Mouse (Mus musculus) heart, adult 11 months (tissue): ENCODE data around the gene Tagln.
A peak's percentile ranks its signal among the peaks of the same experiment; 100 is the strongest.

ENCODE experiments used
- DNase-seq: peaks from one replicate; pipeline ENCODE4 v3.0.0; 2022

Tagln gene

DNA sequence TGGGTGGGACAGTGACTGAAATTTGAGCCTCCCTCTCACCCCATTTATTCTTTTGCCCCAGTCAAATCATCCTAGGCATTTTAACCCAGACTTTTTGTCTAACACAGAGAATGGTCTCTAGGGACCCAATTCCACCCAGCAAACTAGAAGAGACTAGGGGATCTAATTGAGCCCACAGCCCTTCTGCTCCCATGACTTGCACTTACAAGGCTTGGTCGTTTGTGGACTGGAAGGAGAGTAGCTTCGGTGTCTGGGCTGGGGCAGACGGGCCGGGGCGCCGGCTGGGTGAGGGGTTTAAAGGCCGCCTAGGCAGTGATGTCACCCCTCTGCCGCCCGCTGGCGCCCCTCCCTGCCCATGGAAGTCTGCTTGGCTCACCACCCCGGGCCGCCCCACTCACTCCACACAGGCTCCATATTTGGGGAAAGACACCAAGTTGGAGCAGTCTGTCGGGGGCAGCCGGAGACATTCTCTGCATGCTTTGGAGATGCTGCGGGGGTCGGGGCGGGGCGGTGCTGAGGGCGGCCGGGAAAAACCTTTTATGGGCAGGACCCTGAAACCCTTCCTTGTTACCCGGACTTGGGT is at the start of gene Tagln:
Tagln (minus strand) TSS at position 431 of the 583 bp plus-strand sequence.
- DNase-seq: peak; percentile 93

GRCm38 (mm10) chr9:45985229-45985567 is 49.3 kb upstream of the Tagln start:
- peak; percentile 97 for DNase-seq

DNA sequence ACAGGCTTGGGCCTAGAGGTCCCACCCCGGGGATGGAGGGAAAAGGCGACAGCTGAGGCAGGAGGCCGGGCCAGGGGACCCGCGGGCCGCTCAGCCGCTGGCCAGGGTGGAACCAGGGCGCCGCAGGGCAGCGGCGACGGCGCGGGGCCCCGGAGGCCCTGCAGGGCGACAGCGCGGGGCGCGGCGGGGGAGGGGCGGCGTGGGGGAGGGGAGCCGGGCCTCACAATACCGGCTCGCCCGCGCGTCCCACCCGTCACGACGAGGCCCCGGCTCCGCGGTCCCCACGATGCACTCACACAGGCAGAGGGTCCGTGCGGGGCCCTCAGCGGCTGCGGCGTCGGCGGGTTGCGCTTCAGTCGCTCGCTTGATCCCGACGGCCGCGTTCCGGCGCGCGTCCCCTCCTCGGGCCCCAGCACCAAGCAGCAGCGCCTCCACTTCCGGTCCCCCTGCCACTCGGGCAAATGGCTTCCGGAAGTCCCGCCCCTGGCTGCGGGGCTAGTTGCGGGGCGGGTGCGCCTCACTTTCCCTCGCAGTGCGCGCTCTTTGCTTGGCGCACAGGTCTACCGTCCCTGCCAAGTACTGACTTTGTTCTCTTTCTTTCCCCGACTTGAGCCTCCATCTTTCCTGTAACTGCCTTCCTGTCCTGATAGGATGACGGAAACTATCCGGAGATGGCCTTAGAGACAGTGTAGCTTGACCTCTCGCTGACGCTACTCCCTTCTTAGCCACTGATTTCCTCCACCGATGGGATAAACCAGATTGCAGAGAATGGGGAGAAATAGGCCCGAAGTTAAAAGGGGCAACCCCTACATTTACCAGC is 48.8 kb upstream of the Tagln start:
- DNase-seq: peak; percentile 99

GRCm38 (mm10) chr9:45983676-45984408 is 48.0 kb upstream of the Tagln start:
- peak; percentile 93 for DNase-seq

GRCm38 (mm10) chr9:45981331-45981730 is 45.5 kb upstream of the Tagln start:
- no peak for DNase-seq

- no peak for DNase-seq
Measured at GRCm38 (mm10) chr9:45980611-45981010, 44.8 kb upstream of the Tagln start.

- no peak for DNase-seq
Measured at GRCm38 (mm10) chr9:45979778-45980177, 43.9 kb upstream of the Tagln start.

- no peak for DNase-seq
Measured at GRCm38 (mm10) chr9:45976884-45977283, 41.0 kb upstream of the Tagln start.

- no peak for DNase-seq
Measured at GRCm38 (mm10) chr9:45963577-45963976, 27.7 kb upstream of the Tagln start.

- DNase-seq: peak; percentile 95
Measured at GRCm38 (mm10) chr9:45961855-45962254, 26.0 kb upstream of the Tagln start.

DNA sequence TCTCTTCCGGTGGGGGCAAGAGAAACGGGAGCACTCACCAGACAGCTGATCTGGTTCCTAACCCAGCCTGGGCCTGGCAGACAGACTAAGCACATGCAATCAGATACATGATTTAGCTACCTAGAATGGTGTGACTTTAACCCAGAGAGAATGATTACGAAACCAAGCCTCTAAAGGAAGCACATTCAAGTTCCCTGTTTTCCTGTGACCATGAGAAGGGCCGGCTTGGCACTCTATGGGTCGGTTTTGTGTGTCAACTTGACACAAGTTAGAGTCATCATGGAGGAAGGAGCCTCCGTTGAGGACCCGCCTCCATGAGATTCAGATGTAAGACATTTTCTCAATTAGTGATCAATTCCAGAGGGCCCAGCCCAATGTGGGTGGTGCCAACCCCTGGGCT is 23.8 kb upstream of the Tagln start:
- peak; percentile 94 for DNase-seq

- peak; percentile 93 for DNase-seq
Measured at GRCm38 (mm10) chr9:45958851-45959250, 23.0 kb upstream of the Tagln start.

GRCm38 (mm10) chr9:45958023-45958670 is 22.3 kb upstream of the Tagln start:
- DNase-seq: peak; percentile 91

DNA sequence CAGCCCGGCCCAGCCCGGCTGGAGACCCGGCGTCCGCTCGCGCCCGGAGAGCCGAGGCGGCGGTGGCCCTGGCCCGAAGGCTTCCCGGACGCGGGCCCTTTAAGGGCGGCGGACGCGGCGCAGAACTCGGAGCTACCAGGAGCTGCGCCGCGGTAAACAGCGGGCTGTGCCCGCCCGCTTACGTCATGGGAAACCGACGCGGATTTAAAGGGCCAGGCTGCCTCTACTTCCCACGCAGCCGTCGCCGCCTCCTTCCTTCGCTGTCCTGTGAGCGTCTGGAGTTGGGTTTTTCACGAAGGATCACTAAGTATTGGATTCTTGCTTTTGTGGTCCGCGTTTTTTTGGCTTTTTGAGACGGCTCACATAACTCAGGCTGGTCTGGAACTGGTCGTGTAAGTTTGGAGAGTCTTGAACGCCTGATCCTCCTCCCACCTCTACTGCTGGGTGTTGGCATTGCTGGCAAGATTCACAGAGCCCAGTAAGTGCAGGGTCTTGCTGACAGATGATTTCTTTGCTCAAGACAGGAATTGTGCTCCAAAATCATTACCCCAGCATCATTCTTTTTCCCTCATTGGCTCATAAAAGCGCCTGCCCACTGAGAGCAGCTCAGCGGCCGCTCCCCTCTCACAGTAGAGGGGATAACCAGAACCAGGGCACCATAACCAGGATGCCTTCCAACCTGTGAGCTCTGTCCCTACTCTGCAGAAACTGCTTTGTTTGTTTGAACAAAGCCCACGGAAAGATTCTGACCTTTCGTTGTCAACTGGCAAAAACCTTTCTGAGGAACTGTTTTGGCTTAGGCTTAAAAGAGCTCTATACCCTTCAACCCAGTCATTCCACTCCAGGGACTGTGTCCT is 19.5 kb upstream of the Tagln start, which contains the start of gene Sidt2:
Sidt2 (minus strand) TSS at position 152 of the 857 bp plus-strand sequence.
- DNase-seq: peak; percentile 99

- DNase-seq: peak; percentile 96
Measured at GRCm38 (mm10) chr9:45954294-45955106, 18.6 kb upstream of the Tagln start.

- peak; percentile 94 for DNase-seq
Measured at GRCm38 (mm10) chr9:45953511-45954293, 17.8 kb upstream of the Tagln start.

GRCm38 (mm10) chr9:45952890-45953289 is 17.0 kb upstream of the Tagln start:
- DNase-seq: peak; percentile 92

DNA sequence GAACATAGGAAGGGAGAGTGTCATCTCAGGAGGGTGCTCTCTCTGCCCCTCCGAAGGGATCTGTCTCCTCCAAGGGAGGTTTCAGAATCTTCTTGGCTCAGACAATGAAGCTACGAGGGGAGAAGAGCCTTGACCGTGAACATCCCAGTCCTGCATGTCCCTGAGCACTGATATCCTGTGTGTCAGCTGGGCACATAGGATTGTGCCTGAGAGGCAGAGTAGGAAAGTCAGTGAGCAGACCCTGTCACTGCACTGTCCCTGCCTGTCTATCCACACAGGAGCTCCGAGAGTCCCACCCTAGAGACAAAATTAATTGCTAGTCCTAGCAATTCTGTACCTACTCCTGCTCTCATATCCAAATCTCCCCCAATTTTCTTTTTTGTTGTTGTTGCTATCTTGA is 16.2 kb upstream of the Tagln start:
- DNase-seq: no peak

DNA sequence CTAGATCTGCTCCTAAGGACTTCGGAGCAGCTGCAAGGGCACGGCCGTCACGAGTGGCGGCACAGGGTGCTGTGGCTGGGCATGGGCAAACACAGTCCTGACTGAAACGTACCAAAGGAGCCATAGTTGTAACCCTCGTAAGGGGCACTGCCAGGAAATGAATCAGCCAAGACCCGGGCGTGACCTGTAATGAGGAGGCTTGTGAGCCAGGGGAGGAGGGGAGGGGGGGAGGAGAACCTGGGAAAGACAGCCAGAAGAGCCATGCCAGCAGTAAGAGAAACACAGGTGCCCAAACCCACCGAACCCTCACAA is 11.0 kb upstream of the Tagln start:
- no peak for DNase-seq

GRCm38 (mm10) chr9:45946182-45946871 is 10.5 kb upstream of the Tagln start:
- peak; percentile 91 for DNase-seq
